In the genomic region with DNA sequence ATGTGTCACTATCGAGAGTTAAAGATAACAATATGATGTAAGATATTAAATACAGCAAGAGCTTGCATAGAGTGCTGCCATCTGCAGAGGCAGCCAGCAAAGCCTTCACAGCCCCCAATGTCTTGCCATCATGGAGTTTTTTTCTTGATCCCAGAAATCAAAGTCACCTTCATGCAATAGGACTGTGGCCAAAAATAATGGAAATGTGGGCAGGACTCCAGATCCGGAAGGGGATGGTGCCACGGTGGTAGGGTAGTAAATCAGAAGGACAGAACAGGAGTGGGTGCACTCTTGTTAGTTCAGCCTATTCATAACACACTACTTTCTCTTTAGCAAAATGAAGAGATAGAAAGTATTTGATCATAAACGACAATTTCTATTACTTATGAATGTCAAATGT, we compare ENCODE assay signal across 17 mouse cellular contexts.
"Had no signal": no experiment of that assay in that cellular context is flagged by ENCODE, and none has a peak within 500 bp of the region (broad histone marks: within the 10 kb centered on the region; RNA-seq: fewer than 3 reads in every experiment).

No protein-coding gene starts in this region.

- H3K27ac ChIP-seq: lung, embryonic 15.5 days; macrophage; midbrain, embryonic 13.5 days; midbrain, embryonic 15.5 days; neural tube, embryonic 12.5 days; stomach, embryonic 15.5 days; stomach, postnatal 0 days had no signal

- H3K27me3 ChIP-seq: lung, embryonic 15.5 days; megakaryocyte, embryonic 14.5 days; midbrain, embryonic 13.5 days; midbrain, embryonic 15.5 days; neural tube, embryonic 12.5 days; stomach, embryonic 15.5 days had no signal

- DNase-seq: lung, adult 2 months; lung, postnatal 14 days; lung, postnatal 36 days; right cerebral cortex, postnatal 14 days; thymus, adult 2 months; thymus, postnatal 25 days; thymus, postnatal 4 days had no signal

- H3K4me2 ChIP-seq: lung, embryonic 15.5 days; midbrain, embryonic 11.5 days; midbrain, embryonic 13.5 days; midbrain, embryonic 15.5 days; neural tube, embryonic 12.5 days; stomach, embryonic 15.5 days had no signal

- H3K9me3 ChIP-seq: lung, embryonic 15.5 days; midbrain, embryonic 15.5 days; neural tube, embryonic 12.5 days; stomach, embryonic 15.5 days had no signal

- H3K9ac ChIP-seq: lung, embryonic 15.5 days; midbrain, embryonic 13.5 days; midbrain, embryonic 15.5 days; neural tube, embryonic 12.5 days; stomach, embryonic 15.5 days had no signal

- H3K4me3 ChIP-seq: lung, embryonic 15.5 days; megakaryocyte, embryonic 14.5 days; midbrain, embryonic 13.5 days; midbrain, embryonic 15.5 days; neural tube, embryonic 12.5 days; stomach, embryonic 15.5 days had no signal

- H3K4me1 ChIP-seq: lung, embryonic 15.5 days; megakaryocyte, embryonic 14.5 days; midbrain, embryonic 13.5 days; midbrain, embryonic 15.5 days; neural tube, embryonic 12.5 days; stomach, embryonic 15.5 days had no signal

- ATAC-seq: lung, postnatal 0 days; midbrain, embryonic 13.5 days; midbrain, embryonic 15.5 days had no signal

- H3K36me3 ChIP-seq: lung, embryonic 15.5 days; midbrain, embryonic 13.5 days; midbrain, embryonic 15.5 days; neural tube, embryonic 12.5 days; stomach, embryonic 15.5 days had no signal
